Comparison of ENCODE assay signal across 17 mouse cellular contexts in the genomic region with DNA sequence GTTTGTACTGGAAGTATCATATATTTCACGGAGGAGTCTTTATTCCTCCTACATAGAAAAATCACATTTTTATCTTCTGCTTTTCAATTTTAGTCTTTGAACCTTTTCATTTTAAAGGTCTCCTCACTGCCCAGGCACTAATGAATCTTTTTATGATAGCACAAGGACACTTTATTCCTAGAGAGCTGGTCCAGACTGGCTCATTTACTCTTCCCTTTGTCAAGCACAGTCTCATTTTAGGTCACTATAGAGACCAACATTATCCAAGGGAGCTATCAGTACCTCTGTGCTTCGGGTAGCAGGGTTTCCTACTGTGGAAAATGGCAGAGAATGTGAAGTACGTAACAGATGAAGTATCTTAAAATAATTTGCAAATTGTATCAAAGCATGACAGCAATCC. TPM values are rescaled to one million over a fixed set of nuclear protein-coding genes. Genes with fewer than 3 reads are reported as not detected.
"Had no signal": no experiment of that assay in that cellular context is flagged by ENCODE, and none has a peak within 500 bp of the region (broad histone marks: within the 10 kb centered on the region; RNA-seq: fewer than 3 reads in every experiment).

No protein-coding gene starts in this region.

- H3K27ac ChIP-seq: neural tube, embryonic 12.5 days; neural tube, embryonic 13.5 days; stomach, embryonic 15.5 days; stomach, postnatal 0 days had no signal

- H3K4me3 ChIP-seq: neural tube, embryonic 12.5 days; neural tube, embryonic 13.5 days; stomach, embryonic 15.5 days had no signal

- H3K9me3 ChIP-seq: neural tube, embryonic 12.5 days; neural tube, embryonic 13.5 days; stomach, embryonic 15.5 days had no signal

- H3K27me3 ChIP-seq: neural tube, embryonic 12.5 days; neural tube, embryonic 13.5 days; stomach, embryonic 15.5 days had no signal

- H3K4me1 ChIP-seq: neural tube, embryonic 12.5 days; neural tube, embryonic 13.5 days; stomach, embryonic 15.5 days had no signal

- H3K9ac ChIP-seq: neural tube, embryonic 12.5 days; neural tube, embryonic 13.5 days; stomach, embryonic 15.5 days had no signal

- DNase-seq: retina, postnatal 1 day; right cerebral cortex, adult 18-20 months; right cerebral cortex, postnatal 14 days; right cerebral cortex, postnatal 25 days; right cerebral cortex, postnatal 4 days; spleen, adult 18-20 months; thymus, adult 18-20 months; thymus, adult 2 months; thymus, postnatal 14 days; thymus, postnatal 25 days; thymus, postnatal 36 days; thymus, postnatal 4 days had no signal

- H3K36me3 ChIP-seq: neural tube, embryonic 12.5 days; neural tube, embryonic 13.5 days; stomach, embryonic 15.5 days had no signal

- H3K4me2 ChIP-seq: neural tube, embryonic 12.5 days; neural tube, embryonic 13.5 days; stomach, embryonic 15.5 days had no signal

RNA-seq across cellular contexts. Expression of gene Strip2, which starts 41.9 kb away (rescaled TPM):
- total RNA-seq: neutrophil, adult 5-6 weeks had no signal
